Mouse (Mus musculus) embryonic facial prominence, embryonic 14.5 days (tissue): Measurements from ENCODE around the gene Ergic1. TPM values are rescaled to one million over a fixed set of nuclear protein-coding genes. Genes with fewer than 3 reads are reported as not detected.

Experiments
- ATAC-seq: fragments of 200-750 bp; cut with Nextera tagmentation; 2 replicates; pipeline ENCODE4 v1.8.0; 2017; ENCODE audit warnings: low read depth, moderate number of reproducible peaks, moderate TSS enrichment
- DNase-seq: peaks from one replicate; pipeline ENCODE4 v3.0.0-alpha.2; 2015; ENCODE audit warnings: low spot score
- H3K27ac ChIP-seq: fragments of 300-500 bp; sonication (generic); replicated peaks from 2 replicates; pipeline ENCODE4 v1.5.1; 2014; ENCODE audit warnings: low read depth, mild to moderate bottlenecking, low read length, moderate library complexity
- H3K27me3 ChIP-seq: fragments of 300-500 bp; sonication (generic); replicated peaks from 2 replicates; pipeline ENCODE4 v1.6.1; 2014; ENCODE audit warnings: low read length; ENCODE audit not compliant: control insufficient read depth, insufficient read depth
- H3K36me3 ChIP-seq: fragments of 300-500 bp; sonication (generic); 2 replicates; pipeline ENCODE4 v1.6.1; 2014; ENCODE audit warnings: low read length, mixed read lengths; ENCODE audit not compliant: control insufficient read depth, insufficient read depth
- H3K4me1 ChIP-seq: fragments of 300-500 bp; sonication (generic); 2 replicates; pipeline ENCODE4 v1.6.1; 2014; ENCODE audit warnings: antibody characterized with exemption, low read length; ENCODE audit not compliant: control insufficient read depth, insufficient read depth
- H3K4me2 ChIP-seq: fragments of 300-500 bp; sonication (generic); 2 replicates; pipeline ENCODE4 v1.6.1; 2014; ENCODE audit warnings: low read depth, mild to moderate bottlenecking, low read length, moderate library complexity, mixed read lengths
- H3K4me3 ChIP-seq: fragments of 300-500 bp; sonication (generic); 2 replicates; pipeline ENCODE4 v1.5.1; 2014; ENCODE audit warnings: low read depth, mild to moderate bottlenecking, low read length
- H3K9ac ChIP-seq: fragments of 300-500 bp; sonication (generic); 2 replicates; pipeline ENCODE4 v1.6.1; 2014; ENCODE audit warnings: low read depth, mild to moderate bottlenecking, low read length, moderate library complexity, mixed read lengths
- H3K9me3 ChIP-seq: fragments of 300-500 bp; sonication (generic); 2 replicates; pipeline ENCODE4 v1.6.1; 2016; ENCODE audit warnings: low read length; ENCODE audit not compliant: control insufficient read depth
- WGBS: fragments of 180-500 bp; shearing (Covaris S2); extraction: QIAGEN DNeasy Blood & Tissue Kit; methylation state at CpG from one replicate; pipeline ENCODE4 v1.1.7; 2014; 5-methylcytosine and 5-hydroxymethylcytosine counted together
- polyA plus RNA-seq: library from polyadenylated mRNA; unstranded; fragments of >200 nt; fragmentation: Nextera tagmentation; extraction: Ambion mirVana; gene quantifications from 2 replicates; pipeline ENCODE4 v1.2.1, GENCODE M21; 2014

The Ergic1 gene
- polyA plus RNA-seq, 1 experiment from 2014 or later: 149 TPM

DNA sequence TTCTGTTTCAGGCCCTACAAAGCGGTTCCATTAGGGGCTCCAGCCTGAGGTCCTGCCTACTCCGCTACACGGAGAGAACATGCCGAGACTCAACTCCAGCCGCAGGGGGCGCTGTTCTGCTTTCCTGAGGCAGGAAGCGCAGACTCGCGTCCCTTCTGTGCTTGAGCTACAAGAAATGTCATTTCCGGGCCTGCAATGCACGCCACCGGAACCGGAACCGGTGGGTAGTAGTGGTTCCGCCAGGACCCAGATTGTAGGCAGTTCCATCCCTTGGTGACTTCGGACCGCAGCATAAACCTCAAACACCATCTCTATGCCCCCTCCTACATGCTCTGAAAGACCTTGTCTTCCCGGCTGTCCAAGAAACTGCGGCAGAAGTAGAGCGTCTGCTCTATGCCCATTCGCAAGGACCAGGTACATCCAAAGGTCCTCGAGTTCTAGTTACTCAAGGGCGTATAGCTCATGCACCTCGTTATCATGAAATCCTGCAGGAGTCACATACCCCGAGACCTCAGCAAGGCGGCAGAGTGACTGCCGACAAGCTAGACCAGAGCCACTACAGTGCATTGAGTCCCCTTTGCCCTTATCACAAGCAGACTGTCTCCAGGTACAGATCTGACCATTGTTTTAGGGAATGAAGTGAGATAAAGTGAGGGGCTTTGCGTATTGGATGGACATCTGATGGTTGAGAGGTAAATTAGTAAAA, 101.8 kb downstream of the Ergic1 start, which contains the start of gene Atp6v0e:
Atp6v0e (plus strand) TSS at position 254 of the 706 bp plus-strand sequence.
- peak; percentile 91 for ATAC-seq
- WGBS: 2% methylated on average over 28 of the region's 28 CpGs
- Histone ChIP-seq H3K27ac (peak within 1 kb of the TSS; percentile 11), H3K4me3 (peak within 1 kb of the TSS; percentile 69), H3K27me3 (no peaks in the 10 kb centered on the region), H3K36me3 (no peaks in the 10 kb centered on the region), H3K9me3 (no peaks in the 10 kb centered on the region), H3K9ac (peak within 1 kb of the TSS; percentile 70), H3K4me1 (peaks cover 7% of the 10 kb centered on the region), H3K4me2 (peak within 1 kb of the TSS; percentile 95)
- DNase-seq: peak; percentile 99

DNA sequence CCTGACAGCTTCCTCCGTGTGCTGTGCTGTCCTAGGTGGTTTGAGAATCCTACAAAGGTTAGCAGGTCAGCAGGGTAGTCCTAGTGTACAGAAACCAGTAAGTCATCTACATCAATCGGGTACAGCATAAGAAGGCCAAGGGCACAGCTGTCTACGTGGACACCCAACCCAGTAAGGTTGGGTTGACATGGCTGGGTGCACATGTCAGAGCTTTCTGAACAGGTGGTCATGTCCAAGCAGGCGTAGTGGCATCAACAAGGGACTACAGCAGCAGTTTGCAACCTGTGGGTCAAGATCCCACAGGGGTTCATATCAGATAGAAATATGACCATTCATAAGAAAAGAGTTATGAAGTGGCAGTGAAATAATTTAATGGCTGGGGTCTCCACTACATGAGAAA, 104.3 kb downstream of the Ergic1 start:
- Histone ChIP-seq H3K9ac (no peak overlapping the region), H3K4me3 (no peak overlapping the region), H3K4me1 (peaks cover 7% of the 10 kb centered on the region), H3K4me2 (no peak overlapping the region), H3K27me3 (no peaks in the 10 kb centered on the region), H3K36me3 (no peaks in the 10 kb centered on the region), H3K9me3 (no peaks in the 10 kb centered on the region), H3K27ac (no peak overlapping the region)
- 79% methylated on average over 4 of the region's 4 CpGs for WGBS
- DNase-seq (no peak), ATAC-seq (no peak)

DNA sequence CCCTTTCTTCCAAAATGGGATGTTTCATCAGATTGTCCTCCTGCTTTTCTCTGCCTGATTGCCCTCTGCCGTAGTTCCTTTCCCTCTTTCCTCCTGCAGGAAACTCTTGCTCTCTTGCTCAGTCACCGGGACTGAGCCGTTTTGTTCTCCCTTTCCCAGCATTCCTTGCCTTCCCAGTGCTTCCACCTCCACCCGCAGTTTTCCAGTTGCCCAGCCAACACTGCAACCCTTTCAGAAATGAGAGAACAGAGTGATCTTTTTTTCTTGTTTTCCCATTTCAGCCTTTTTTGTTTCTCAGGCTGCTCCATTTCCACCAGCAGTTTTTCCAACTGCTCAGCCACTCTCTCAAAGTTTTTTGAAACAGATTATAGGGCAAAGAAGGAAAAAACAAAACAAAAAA, 110.0 kb downstream of the Ergic1 start:
- no peaks in the 10 kb centered on the region for H3K4me1 ChIP-seq
- no peaks in the 10 kb centered on the region for H3K27me3 ChIP-seq
- DNase-seq (no peak), ATAC-seq (no peak)
- H3K4me2 ChIP-seq: no peak overlapping the region
- H3K9ac ChIP-seq: no peak overlapping the region
- H3K9me3 ChIP-seq: no peaks in the 10 kb centered on the region
- H3K27ac ChIP-seq: 0 out of 2 replicates have a peak overlapping the region, but pooled peaks have one; percentile 15
- 54% methylated on average over 4 of the region's 4 CpGs for WGBS
- no peak overlapping the region for H3K4me3 ChIP-seq
- H3K36me3 ChIP-seq: no peaks in the 10 kb centered on the region

DNA sequence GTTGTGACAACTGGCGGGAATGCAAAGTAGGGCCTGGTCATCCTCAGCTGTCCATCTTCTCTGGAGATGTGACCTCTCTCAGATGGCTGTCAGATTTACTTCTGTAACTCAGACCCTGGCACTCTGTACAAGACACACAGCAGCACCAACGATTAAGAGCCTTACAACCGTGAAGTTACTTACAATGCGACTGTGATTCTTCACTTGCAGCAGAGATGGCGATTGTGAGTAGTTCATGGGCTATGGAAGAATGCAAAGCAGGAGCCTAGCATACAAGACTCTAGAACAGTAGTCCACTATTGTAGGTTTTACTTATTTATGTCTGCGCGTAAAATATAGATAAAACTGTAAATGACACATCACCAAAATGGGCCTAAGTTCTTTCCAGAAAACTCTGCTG, 114.6 kb downstream of the Ergic1 start:
- 21% methylated on average over 7 of the region's 7 CpGs for WGBS
- H3K27me3 ChIP-seq: no peaks in the 10 kb centered on the region
- DNase-seq: no peak
- H3K4me3 ChIP-seq: peak overlapping the region; percentile 92
- H3K9ac ChIP-seq: peak overlapping the region; percentile 85
- ATAC-seq: no peak
- no peaks in the 10 kb centered on the region for H3K9me3 ChIP-seq
- H3K27ac ChIP-seq: peak overlapping the region; percentile 90
- no peaks in the 10 kb centered on the region for H3K36me3 ChIP-seq
- H3K4me2 ChIP-seq: peak overlapping the region; percentile 62
- peaks cover 13% of the 10 kb centered on the region for H3K4me1 ChIP-seq

DNA sequence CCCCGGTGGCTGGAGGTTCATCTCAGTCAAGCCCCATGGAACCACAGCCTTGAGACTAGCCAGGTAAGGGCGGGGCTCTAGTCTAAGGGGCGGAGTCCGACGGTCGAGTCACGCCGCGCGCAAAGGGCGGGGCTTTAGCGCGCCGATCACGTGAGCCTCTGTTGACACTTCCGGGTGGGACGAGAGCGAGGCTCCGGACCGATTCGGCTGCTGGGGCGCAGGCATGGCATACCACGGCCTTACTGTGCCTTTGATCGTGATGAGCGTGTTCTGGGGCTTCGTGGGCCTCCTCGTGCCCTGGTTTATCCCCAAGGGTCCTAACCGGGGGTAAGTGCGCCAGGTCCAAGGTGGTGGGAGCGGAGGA, 114.9 kb downstream of the Ergic1 start:
- H3K27ac ChIP-seq: peak overlapping the region; percentile 90
- H3K9me3 ChIP-seq: no peaks in the 10 kb centered on the region
- ATAC-seq (peak; percentile 93), DNase-seq (peak; percentile 95)
- H3K4me2 ChIP-seq: peak overlapping the region; percentile 62
- H3K4me3 ChIP-seq: peak overlapping the region; percentile 92
- H3K4me1 ChIP-seq: peaks cover 13% of the 10 kb centered on the region
- H3K27me3 ChIP-seq: no peaks in the 10 kb centered on the region
- no peaks in the 10 kb centered on the region for H3K36me3 ChIP-seq
- WGBS: 2% methylated on average over 23 of the region's 30 CpGs
- H3K9ac ChIP-seq: peak overlapping the region; percentile 85

DNA sequence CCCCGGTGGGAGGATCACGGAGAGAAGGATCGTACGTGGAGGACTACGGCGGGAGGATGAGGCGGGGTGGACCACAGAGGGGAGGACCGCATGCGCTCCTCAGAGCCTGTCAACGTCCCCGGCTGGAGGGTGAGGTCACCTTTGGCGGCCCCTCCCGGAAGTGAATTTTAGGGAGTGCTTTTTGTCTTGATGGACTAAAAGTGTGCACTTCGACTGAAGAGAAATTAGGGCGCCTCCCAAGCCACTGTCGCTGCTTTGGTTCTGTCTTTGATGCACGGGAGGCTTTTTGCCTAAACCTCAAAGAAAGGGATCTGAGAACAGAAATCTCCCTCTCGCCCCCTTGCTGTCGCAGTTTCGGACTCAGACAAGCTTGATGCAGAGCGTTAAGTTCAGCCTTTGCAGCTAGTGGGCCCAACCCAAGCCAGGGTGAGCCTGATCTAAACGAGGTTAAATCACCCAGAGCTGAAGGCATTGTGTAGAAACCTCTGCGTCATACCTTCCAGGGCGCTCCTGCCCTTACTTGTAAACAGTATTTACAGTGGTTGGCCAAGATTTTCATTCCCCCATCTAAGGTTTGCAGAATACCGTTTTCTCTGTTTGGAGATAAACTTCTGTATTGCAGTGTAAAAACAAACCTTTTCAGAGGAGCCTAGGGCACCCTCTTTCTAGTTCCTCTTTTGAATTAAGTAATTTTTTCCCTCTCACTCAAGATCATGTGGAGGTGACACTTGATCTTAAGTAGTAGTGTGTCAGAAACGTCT, 115.5 kb downstream of the Ergic1 start:
- DNase-seq: peak; percentile 81
- peak overlapping the region; percentile 85 for H3K9ac ChIP-seq
- WGBS: 3% methylated on average over 26 of the region's 26 CpGs

DNA sequence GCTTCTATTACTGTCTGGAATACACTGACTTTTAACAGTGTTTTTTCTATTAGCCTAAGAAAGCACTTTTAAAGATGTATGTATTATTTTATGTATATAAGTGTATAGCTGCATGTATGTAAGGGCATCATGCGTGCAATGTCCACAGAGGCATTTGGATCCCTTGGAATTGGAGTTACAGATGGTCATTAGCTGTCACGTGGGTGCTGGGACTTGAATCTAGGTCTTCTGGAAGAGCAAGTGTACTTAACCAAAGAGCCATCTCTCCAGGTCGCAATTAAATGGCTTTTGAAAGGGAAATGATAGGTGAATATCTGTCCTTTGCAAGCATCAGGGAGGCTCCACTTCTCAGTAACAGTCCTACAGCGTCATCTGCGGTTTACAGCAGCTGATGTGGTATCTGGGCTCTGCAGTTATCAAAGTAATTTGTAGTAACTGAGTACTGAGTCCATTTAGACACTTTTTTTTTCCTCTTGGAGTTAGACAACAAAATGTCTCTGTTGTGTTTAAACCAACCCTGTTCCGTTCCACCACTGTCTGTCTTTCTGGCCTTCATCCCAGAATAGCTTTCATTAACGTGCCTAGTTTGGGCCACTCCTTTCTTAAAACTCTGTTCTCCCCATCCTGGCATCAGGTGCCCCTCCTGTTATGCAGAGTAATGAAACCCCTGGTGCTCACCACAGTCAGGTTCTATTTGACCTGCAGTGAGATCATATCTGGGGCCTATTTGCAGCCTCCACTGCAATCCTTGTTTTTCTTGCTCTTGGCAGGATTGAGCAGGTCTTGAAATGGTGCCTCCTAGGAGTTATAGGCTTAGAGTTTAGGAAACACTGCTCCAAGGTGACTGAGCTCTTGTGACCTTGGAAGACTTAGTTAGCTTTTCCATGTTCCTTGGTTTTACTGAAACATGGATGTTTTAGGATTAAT, 116.7 kb downstream of the Ergic1 start:
- 0 out of 2 replicates have a peak overlapping the region, but pooled peaks have one; percentile 2 for H3K27ac ChIP-seq
- ATAC-seq (no peak), DNase-seq (no peak)
- no peak overlapping the region for H3K9ac ChIP-seq
- peaks cover under 1% of the 10 kb centered on the region; the same call in 1 of the 2 replicates for H3K36me3 ChIP-seq
- WGBS: 76% methylated on average over 7 of the region's 7 CpGs
- H3K4me1 ChIP-seq: peaks cover 13% of the 10 kb centered on the region
- H3K4me2 ChIP-seq: peak overlapping the region; percentile 62
- H3K9me3 ChIP-seq: no peaks in the 10 kb centered on the region
- H3K4me3 ChIP-seq: peak overlapping the region; percentile 92
- H3K27me3 ChIP-seq: no peaks in the 10 kb centered on the region

More for the DNA sequence above, 115.5 kb downstream of the Ergic1 start:
- H3K36me3 ChIP-seq: no peaks in the 10 kb centered on the region
- peak overlapping the region; percentile 90 for H3K27ac ChIP-seq
- H3K4me3 ChIP-seq: peak overlapping the region; percentile 92
- H3K4me2 ChIP-seq: peak overlapping the region; percentile 62
- H3K4me1 ChIP-seq: peaks cover 13% of the 10 kb centered on the region
- H3K27me3 ChIP-seq: no peaks in the 10 kb centered on the region
- H3K9me3 ChIP-seq: no peaks in the 10 kb centered on the region
- ATAC-seq: peak; percentile 89

DNA sequence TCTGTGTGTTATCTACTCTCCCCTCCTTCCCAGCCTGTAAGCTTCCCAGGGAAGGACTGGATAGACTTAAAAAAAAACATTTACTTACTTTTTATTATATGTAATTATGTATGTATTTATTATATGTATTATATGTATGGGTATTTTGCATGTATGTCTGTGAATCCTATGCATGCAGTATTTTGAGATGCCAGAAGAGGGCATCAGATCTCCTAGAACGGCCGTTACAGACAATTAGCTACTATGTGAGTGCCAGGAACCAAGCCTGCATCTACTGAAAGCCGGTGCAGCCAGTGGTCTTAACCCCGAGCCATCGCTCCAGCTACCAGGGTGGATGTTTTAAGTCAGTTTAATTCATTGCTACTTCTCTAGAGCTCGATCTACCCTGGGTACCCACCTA, 120.0 kb downstream of the Ergic1 start:
- WGBS: 90% methylated on average over 6 of the region's 6 CpGs
- Histone ChIP-seq H3K4me1 (peaks cover 13% of the 10 kb centered on the region), H3K9ac (no peak overlapping the region), H3K27ac (no peak overlapping the region), H3K4me2 (no peak overlapping the region), H3K4me3 (no peak overlapping the region), H3K27me3 (no peaks in the 10 kb centered on the region), H3K9me3 (no peaks in the 10 kb centered on the region), H3K36me3 (peaks cover 22% of the 10 kb centered on the region)
- DNase-seq (no peak), ATAC-seq (no peak)
